Mouse (Mus musculus) spleen, postnatal 14 days (tissue): Measurements from ENCODE around the gene Khdc1b.
"Not testable (repeated sequence)": the region's sequence is repeated elsewhere in the genome, so short reads cannot be mapped to it uniquely, and the experiment has no call there.

ENCODE experiments used
- DNase-seq, 2 experiments: peaks; one replicate each; pipeline ENCODE4 v3.0.0; 2021 to 2022; ENCODE audit warnings: low spot score in 2 of 2

The Khdc1b gene

DNA sequence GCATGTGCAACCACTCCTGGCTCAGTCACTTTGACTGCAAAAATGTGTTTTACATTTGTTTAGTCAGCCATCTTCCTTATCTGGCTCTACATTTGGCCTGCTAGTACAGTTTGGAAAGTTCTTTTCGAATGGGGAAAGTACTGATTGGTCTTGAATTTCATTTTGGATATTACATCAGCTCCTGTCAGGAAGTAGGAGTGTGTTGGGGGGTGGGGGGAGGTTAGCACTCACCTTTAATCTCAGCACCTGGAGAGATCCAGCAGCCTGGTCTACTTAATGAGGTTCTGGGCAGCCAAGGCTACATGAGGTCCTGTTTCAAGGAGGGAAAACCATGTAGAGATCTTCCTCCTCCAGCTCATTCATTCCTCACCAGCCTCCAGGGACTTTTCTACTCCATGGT, at the start of gene Khdc1b:
Khdc1b (plus strand) TSS at position 301 of the 400 bp plus-strand sequence.
- DNase-seq, result no peak

DNA sequence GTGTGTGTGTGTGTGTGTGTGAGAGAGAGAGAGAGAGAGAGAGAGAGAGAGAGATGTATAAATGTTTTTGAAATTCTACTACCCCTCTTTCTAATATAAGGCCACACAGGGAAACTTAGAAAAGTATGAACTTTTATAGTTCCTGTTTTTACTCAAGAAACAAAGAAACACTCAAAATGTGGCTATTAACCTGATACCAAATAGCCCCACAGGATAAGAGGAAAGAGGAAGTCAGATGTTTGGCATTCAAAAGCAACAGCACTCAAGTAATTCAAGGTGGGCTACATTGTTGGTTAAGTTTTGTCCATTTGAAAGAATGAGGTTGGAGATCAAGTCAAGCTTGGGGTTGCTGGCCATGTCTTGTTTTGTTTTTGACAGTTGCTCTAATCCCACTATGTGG, 47.5 kb upstream of the Khdc1b start:
- no peak for DNase-seq

DNA sequence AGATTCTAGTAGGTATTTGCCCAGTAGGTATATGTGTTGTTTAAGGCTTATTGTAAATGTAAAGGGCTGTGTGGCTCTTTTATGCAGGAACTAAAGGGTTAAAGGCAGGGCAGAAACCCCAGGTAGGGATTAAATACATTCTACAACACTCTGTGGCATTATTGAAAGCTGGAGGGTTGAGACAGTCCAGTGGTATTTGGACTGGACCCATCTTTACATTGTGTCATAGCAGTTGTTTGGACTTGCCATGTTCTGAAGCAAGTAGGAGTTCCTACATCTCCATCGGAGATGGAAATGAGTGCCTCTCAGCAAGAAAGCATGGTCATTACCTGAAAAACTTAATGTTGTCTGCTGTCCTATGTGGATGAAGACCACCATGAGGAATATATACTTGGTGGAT, 42.6 kb upstream of the Khdc1b start:
- no peak for DNase-seq

DNA sequence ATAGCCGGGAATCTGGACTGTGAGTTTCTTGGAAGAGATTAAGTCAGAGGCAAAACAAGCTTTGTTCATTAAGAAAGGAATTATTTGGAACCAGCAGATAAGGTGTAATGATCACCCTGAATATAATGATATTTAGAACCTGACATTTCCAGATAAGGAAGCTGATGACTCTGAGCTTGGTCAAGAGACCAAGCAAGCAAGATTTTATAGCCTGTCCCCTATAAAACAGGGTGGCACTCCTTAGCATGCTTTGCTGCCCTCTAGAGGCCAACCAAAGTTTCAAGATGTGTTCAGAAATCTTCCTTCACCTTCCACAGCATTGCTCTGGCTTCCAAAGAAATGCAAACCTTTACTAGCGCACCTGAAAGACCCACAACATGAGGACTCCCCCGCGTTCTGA, 39.1 kb upstream of the Khdc1b start:
- peak in 1 of 2 experiments; percentile 12 for DNase-seq

DNA sequence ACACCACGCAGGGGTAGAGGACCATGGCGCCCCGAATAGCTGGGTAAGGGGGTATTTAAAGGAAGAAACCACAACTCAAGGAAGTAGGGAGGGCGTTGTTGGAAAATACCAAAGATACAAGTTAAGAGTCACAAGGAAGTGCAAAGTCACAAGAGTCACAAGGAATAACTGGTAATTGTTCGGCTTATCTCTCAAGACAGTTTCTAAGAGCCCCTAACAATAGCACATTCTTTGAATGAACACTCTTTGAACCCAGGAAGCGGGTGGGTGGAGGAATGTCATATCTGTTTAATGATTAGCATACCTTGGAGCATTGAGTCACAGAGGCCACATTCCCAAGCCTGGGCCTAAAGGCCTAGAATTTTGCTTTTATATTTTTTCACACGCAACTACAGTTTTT, 38.6 kb upstream of the Khdc1b start:
- not testable (repeated sequence) for DNase-seq

DNA sequence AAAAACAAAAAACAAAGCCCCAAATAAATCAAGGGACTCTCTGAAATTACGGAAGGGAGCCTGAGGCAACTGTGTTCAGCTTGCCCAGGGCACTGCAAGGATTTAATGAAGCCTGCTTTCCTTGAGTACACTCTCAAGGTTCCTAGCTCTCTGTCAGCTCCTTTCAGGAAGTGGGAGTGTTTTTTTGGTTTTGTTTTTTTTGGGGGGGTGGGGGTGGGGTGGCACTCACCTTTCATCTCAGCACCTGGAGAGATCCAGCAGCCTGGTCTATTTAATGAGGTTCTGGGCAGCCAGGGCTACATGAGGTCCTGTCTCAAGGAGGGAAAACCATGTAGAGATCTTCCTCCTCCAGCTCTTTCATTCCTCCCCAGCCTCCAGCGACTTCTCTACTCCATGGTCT, 34.0 kb upstream of the Khdc1b start, which contains the start of gene Khdc1a:
Khdc1a (plus strand) TSS at position 301 of the 400 bp plus-strand sequence.
- no peak for DNase-seq

DNA sequence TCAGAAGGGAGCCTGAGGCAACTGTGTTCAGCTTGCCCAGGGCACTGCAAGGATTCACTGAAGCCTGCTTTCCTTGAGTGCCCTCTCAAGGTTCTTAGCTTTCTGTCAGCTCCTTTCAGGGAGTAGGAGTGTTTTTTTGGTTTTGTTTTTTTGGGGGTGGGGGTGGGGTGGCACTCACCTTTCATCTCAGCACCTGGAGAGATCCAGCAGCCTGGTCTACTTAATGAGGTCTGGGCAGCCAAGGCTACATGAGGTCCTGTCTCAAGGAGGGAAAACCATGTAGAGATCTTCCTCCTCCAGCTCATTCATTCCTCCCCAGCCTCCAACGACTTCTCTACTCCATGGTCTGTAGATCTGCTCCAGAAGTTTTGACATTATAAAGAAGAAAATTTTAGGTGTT, 15.3 kb upstream of the Khdc1b start, which contains the start of gene Khdc1c:
Khdc1c (plus strand) TSS at position 301 of the 400 bp plus-strand sequence.
- not testable (repeated sequence) for DNase-seq

DNA sequence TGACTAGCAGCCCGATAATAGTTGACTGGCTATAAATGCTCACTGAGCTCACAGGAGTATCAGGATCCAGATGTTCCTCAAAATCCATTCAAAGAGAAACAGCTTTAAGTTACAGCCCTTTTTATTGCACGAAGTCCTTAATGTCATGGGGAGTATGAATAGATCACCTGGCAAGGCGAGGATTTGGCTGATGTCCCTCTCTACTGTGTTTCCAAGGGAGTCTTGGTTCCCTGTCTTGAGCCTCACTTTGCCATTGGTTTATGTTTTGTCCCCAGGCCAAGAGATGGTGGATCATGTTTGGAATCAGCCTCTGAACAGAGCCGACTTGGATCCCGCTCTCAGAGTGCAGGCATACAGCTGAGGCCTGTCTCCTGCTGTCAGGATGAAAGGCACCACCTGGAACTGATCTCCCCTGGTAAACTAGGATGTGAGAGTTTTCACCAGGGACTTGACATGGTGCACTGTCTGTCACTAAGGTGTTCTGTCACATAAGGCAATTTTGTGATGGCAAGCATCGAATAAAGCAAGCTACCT, 7.8 kb downstream of the Khdc1b start:
- no peak for DNase-seq

DNA sequence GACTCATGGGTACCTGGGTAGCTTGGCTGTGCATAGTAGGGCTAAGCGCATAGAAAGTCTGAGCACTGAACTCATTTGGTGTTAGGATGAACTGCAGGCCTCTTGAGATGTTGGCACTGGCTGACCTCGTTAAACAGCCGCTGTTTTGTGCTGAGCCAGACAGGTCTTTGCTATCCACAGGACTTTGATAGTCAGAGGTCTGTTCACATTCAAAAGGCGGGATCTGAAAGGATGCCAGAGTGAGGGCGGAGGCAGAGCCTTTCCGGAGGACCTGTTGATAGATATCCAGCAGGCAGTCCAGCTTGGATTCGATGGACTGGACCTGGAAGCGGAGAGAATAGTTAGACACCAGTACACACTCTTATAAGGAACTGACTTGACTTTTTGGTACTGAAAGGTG, 19.4 kb downstream of the Khdc1b start:
- no peak for DNase-seq

DNA sequence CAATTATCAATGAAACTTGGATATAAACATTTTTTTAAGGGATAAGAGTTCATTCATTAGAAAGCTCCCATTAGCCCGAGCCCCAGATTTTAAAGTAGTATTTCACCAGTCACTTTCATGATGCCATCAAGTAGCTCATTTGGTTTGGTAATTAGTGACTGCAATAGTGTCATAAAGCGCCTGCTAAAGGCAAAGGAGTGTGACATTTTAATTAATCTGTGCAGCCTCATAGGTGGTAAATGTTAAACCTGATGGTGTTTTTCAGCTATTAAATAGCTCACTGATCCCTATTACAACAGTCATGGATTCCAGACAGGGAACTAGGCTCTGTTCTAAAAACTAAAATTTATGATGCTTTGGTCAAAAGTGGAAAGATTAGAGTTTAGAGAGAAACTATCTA, 23.9 kb downstream of the Khdc1b start:
- DNase-seq, result no peak

DNA sequence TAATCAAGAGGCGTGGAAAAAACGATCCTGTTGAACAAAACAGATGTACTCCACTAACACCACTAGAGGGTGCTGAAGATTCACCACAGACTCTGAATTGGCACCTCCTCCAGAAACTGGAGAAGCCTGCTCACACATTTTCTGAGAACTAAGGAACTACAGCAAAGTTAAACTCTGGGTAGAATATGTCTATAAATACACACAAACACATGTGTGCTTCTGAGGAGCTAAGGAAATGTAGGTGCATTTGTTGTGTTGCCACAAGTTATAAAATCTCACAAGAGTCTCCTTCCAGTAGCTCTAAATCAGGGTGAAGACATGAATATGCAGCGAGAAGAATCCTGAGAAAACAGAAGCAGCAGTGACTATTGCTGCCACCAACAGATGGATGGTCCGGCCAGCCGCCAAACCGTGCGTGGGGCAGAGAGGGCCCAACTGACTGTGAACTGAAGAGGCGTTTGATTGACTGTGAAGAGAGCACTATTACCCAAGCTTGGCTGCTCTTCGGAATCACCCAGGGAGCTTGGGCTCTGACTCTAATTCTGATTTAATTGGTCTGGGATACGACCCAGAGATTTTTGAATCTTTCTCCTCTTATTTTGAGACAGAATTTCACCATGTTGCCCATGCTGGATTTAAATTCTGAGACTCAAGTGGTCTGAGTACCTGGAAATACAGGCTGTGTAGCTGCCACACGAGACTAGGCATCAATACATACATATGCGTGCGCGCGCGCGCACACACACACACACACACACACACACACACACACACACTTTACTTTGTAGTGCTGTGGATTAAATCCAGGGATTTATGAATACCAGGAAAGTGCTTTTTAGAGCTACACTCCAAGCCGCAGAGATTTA, 28.2 kb downstream of the Khdc1b start:
- DNase-seq, result peak in 1 of 2 experiments; percentile 4

DNA sequence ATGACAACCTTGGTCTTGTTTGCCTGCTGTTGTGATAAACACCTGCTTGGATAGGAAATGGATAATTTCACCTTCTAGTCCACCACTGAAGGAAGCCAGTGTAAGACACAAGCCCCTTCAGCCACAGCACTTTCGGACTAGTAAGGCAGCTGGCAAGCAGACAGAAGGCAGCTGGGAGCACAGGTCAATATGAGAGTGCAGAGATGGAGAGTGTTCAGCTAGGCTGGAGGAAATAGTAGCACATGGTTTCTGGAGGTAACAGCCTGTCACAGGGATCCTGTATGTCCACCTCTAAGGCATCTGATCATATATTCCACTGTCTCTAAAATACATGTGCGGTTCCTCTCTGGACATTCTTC, 28.8 kb downstream of the Khdc1b start:
- no peak for DNase-seq

DNA sequence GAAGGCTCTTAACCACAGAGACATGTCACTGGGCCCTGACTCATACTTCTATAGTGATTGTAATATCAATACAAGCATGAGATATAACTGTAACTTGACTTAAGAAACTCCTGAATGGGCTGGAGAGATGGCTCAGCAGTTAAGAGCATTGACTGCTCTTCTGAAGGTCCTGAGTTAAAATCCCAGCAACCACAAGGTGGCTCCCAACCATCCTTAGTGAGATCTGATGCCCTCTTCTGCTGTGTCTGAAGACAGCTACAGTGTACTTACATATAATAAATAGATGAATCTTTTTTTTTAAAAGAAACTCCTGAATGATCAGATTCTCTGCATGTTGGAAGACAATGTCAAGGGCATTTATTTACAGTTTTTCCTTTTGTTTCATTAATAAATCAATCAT, 36.0 kb downstream of the Khdc1b start:
- no peak for DNase-seq

DNA sequence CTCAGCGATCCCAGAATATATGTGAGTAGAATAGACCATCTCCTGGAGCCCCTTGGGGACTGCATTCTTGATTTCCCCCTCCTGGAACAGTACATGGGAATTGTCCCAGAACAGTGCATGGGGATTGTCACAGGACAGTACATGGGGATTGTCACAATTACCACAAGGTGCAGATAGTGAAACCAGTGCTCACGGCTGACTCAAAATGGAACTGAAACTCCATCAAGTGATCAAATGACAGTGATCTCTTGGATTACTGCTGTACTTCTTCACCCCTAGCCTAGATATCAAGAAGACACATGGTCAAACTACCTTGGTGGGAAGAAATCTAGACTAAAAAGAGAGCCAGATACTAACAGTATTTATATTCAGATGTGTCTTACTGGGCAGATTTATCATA, 42.3 kb downstream of the Khdc1b start:
- DNase-seq, result no peak

DNA sequence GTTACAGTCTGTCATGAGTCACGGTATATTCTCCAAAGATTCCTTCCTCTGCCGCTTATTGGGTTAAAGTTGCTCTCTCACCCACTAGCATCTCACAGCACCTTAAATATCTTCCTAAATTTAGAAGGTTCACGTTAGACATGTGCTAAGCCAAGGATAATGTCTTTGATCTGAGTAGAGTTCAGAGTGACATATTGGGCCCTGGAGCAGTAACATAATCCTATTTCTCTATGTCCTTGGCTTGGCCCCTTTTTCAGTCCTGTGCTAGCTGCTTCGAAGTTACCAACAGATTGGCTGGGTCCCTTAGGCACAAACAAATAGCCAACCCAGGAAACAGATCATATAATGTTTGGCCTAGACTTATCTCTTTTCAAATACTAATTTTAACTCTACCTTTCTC, 44.7 kb downstream of the Khdc1b start:
- no peak for DNase-seq

DNA sequence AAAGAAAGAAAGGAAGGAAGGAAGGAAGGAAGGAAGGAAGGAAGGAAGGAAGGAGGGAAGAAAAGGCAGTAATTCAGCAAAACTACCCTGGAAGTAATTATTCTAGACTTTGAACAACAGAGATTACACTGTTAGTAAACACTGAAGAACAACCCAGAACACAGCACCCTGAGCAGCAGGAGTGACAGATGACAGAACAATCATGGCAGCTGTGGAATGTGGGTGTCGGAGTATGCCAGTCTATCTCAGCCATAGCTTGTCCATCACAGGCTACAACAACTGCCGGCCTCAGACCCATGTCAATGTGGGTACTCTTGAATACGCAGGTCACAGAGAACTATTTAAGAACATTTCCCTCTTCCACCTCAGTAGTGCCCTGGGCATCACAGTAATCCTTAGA, 48.3 kb downstream of the Khdc1b start:
- DNase-seq, result no peak

DNA sequence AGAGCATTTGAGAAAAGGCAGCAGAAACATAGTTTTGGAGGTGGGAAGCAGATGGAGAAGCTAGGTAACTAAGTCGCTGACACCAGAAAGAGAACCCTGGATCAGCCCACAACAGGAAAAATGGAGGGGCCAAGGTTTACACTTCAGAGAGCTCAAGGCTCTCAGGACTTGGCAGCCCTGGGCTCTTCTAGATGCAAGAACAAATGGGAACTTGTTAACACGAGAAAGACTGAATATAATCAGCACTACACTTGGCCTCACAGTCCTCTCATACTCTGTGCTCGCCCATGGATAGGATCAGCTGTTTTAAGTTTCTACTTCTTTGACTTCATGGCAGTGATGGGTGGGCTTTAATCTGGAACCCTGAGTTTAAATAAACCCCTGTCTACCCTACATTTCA, 51.5 kb downstream of the Khdc1b start:
- DNase-seq, result no peak
